Mouse (Mus musculus) forebrain, embryonic 16.5 days (tissue): ENCODE measurements around the gene Adamts12. TPM values are rescaled to one million over a fixed set of nuclear protein-coding genes. Genes with fewer than 3 reads are reported as not detected.
A peak's percentile ranks its signal among the peaks of the same experiment; 100 is the strongest.

Source experiments
- ATAC-seq: fragments of 200-750 bp; cut with Nextera tagmentation; 2 replicates; pipeline ENCODE4 v1.8.0; 2017; ENCODE audit warnings: mild to moderate bottlenecking, moderate library complexity
- H3K27ac ChIP-seq: fragments of 300-500 bp; sonication (generic); 2 replicates; pipeline ENCODE4 v1.5.1; 2014; ENCODE audit warnings: low read length, control low read depth
- H3K27me3 ChIP-seq: fragments of 300-500 bp; sonication (generic); replicated peaks from 2 replicates; pipeline ENCODE4 v1.6.1; 2014; ENCODE audit warnings: low read length; ENCODE audit not compliant: control insufficient read depth, insufficient read depth
- H3K36me3 ChIP-seq: fragments of 300-500 bp; sonication (generic); 2 replicates; pipeline ENCODE4 v1.6.1; 2014; ENCODE audit not compliant: control insufficient read depth, insufficient read depth
- H3K4me1 ChIP-seq: fragments of 300-500 bp; sonication (generic); replicated peaks from 2 replicates; pipeline ENCODE4 v1.6.1; 2014; ENCODE audit warnings: low read length; ENCODE audit not compliant: control insufficient read depth, insufficient read depth
- H3K4me2 ChIP-seq: fragments of 300-500 bp; sonication (generic); 2 replicates; pipeline ENCODE4 v1.6.1; 2014; ENCODE audit warnings: mild to moderate bottlenecking, low read length, control low read depth
- H3K4me3 ChIP-seq: fragments of 300-500 bp; sonication (generic); replicated peaks from 2 replicates; pipeline ENCODE4 v1.5.1; 2014; ENCODE audit warnings: mild to moderate bottlenecking, low read length, control low read depth
- H3K9ac ChIP-seq: fragments of 300-500 bp; sonication (generic); replicated peaks from 2 replicates; pipeline ENCODE4 v1.6.1; 2014; ENCODE audit warnings: low read depth, low read length, control low read depth
- H3K9me3 ChIP-seq: fragments of 300-500 bp; sonication (generic); 2 replicates; pipeline ENCODE4 v1.6.1; 2016; ENCODE audit warnings: low read length; ENCODE audit not compliant: control insufficient read depth
- WGBS: fragments of 180-500 bp; shearing (Covaris S2); extraction: QIAGEN DNeasy Blood & Tissue Kit; methylation state at CpG from one replicate; pipeline ENCODE4 v1.1.7; 2014; 5-methylcytosine and 5-hydroxymethylcytosine counted together
- polyA plus RNA-seq: library from polyadenylated mRNA; unstranded; fragments of >200 nt; fragmentation: Nextera tagmentation; extraction: Ambion mirVana; gene quantifications from 2 replicates; pipeline ENCODE4 v1.2.1, GENCODE M21; 2015

Adamts12 gene
- polyA plus RNA-seq, 1 experiment from 2014 or later = 0.84 TPM

GRCm38 (mm10) chr15:11038476-11038875, 26.1 kb upstream of the Adamts12 start:
- no peak for ATAC-seq
- no peaks in the 10 kb centered on the region for H3K9me3 ChIP-seq
- no peaks in the 10 kb centered on the region for H3K36me3 ChIP-seq
- H3K4me1 ChIP-seq = peaks cover 16% of the 10 kb centered on the region
- no peak overlapping the region for H3K27ac ChIP-seq
- 2% methylated on average over 12 of the region's 12 CpGs for WGBS
- no peak overlapping the region for H3K9ac ChIP-seq
- H3K4me2 ChIP-seq = no peak overlapping the region
- H3K27me3 ChIP-seq = peaks cover 38% of the 10 kb centered on the region
- H3K4me3 ChIP-seq = no peak overlapping the region

GRCm38 (mm10) chr15:11040067-11040466, 24.5 kb upstream of the Adamts12 start:
- Histone ChIP-seq H3K9me3 (no peaks in the 10 kb centered on the region), H3K27me3 (peaks cover 32% of the 10 kb centered on the region), H3K4me3 (no peak overlapping the region), H3K9ac (no peak overlapping the region), H3K36me3 (no peaks in the 10 kb centered on the region), H3K4me2 (no peak overlapping the region), H3K27ac (no peak overlapping the region), H3K4me1 (peaks cover 16% of the 10 kb centered on the region)
- WGBS = 72% methylated on average over 5 of the region's 5 CpGs
- no peak for ATAC-seq

GRCm38 (mm10) chr15:11041229-11041628, 23.4 kb upstream of the Adamts12 start:
- Histone ChIP-seq H3K36me3 (no peaks in the 10 kb centered on the region), H3K4me3 (no peak overlapping the region), H3K4me1 (peaks cover 13% of the 10 kb centered on the region), H3K4me2 (no peak overlapping the region), H3K27me3 (peaks cover 21% of the 10 kb centered on the region), H3K9ac (no peak overlapping the region), H3K9me3 (no peaks in the 10 kb centered on the region), H3K27ac (no peak overlapping the region)
- WGBS = 90% methylated on average over 2 of the region's 2 CpGs
- ATAC-seq = no peak

GRCm38 (mm10) chr15:11042828-11043227, 21.8 kb upstream of the Adamts12 start:
- 76% methylated on average over 5 of the region's 5 CpGs for WGBS
- Histone ChIP-seq H3K27me3 (peaks cover 5% of the 10 kb centered on the region), H3K36me3 (no peaks in the 10 kb centered on the region), H3K27ac (no peak overlapping the region), H3K4me1 (no peaks in the 10 kb centered on the region), H3K4me2 (no peak overlapping the region), H3K9ac (no peak overlapping the region), H3K4me3 (no peak overlapping the region), H3K9me3 (no peaks in the 10 kb centered on the region)
- no peak for ATAC-seq

GRCm38 (mm10) chr15:11053678-11054439, 10.7 kb upstream of the Adamts12 start:
- Histone ChIP-seq H3K27ac (no peak overlapping the region), H3K9ac (no peak overlapping the region), H3K36me3 (no peaks in the 10 kb centered on the region), H3K9me3 (no peaks in the 10 kb centered on the region), H3K27me3 (no peaks in the 10 kb centered on the region), H3K4me3 (no peak overlapping the region), H3K4me2 (no peak overlapping the region), H3K4me1 (no peaks in the 10 kb centered on the region)
- ATAC-seq = no peak
- WGBS = 69% methylated on average over 10 of the region's 10 CpGs

GRCm38 (mm10) chr15:11054440-11055080, 10.0 kb upstream of the Adamts12 start:
- H3K9ac ChIP-seq = no peak overlapping the region
- H3K4me1 ChIP-seq = no peaks in the 10 kb centered on the region
- H3K9me3 ChIP-seq = no peaks in the 10 kb centered on the region
- WGBS = 80% methylated on average over 7 of the region's 7 CpGs
- no peaks in the 10 kb centered on the region for H3K27me3 ChIP-seq
- ATAC-seq = no peak
- H3K4me3 ChIP-seq = no peak overlapping the region
- H3K27ac ChIP-seq = no peak overlapping the region
- no peak overlapping the region for H3K4me2 ChIP-seq
- H3K36me3 ChIP-seq = no peaks in the 10 kb centered on the region

- H3K36me3 ChIP-seq = no peaks in the 10 kb centered on the region
- no peak overlapping the region for H3K9ac ChIP-seq
- H3K4me3 ChIP-seq = no peak overlapping the region
- WGBS = 89% methylated on average over 1 of the region's 1 CpGs
- no peak overlapping the region for H3K27ac ChIP-seq
- H3K4me1 ChIP-seq = peaks cover 18% of the 10 kb centered on the region
- no peaks in the 10 kb centered on the region; the same call in 1 of the 2 replicates for H3K27me3 ChIP-seq
- ATAC-seq = no peak
- no peak overlapping the region for H3K4me2 ChIP-seq
- no peaks in the 10 kb centered on the region for H3K9me3 ChIP-seq
Observed at GRCm38 (mm10) chr15:11062903-11063302, 1.7 kb upstream of the Adamts12 start.

- Histone ChIP-seq H3K27ac (no peak overlapping the region), H3K4me1 (peaks cover 18% of the 10 kb centered on the region), H3K9ac (no peak overlapping the region), H3K4me3 (no peak overlapping the region), H3K27me3 (no peaks in the 10 kb centered on the region; the same call in 1 of the 2 replicates), H3K4me2 (no peak overlapping the region; the same call in 1 of the 2 replicates), H3K36me3 (no peaks in the 10 kb centered on the region), H3K9me3 (no peaks in the 10 kb centered on the region)
- 28% methylated on average over 2 of the region's 2 CpGs for WGBS
- no peak; the same call in 1 of the 2 replicates for ATAC-seq
Observed at GRCm38 (mm10) chr15:11064160-11064557, 431 bp upstream of the Adamts12 start.

- H3K4me2 ChIP-seq = peak overlapping the region; percentile 60
- WGBS = 7% methylated on average over 9 of the region's 9 CpGs
- no peaks in the 10 kb centered on the region; the same call in 1 of the 2 replicates for H3K27me3 ChIP-seq
- H3K27ac ChIP-seq = no peak overlapping the region
- H3K9me3 ChIP-seq = no peaks in the 10 kb centered on the region
- peak; percentile 14; the same call in 1 of the 2 replicates for ATAC-seq
- H3K9ac ChIP-seq = peak overlapping the region; percentile 42; the same call in 1 of the 2 replicates
- H3K4me1 ChIP-seq = peaks cover 18% of the 10 kb centered on the region
- H3K36me3 ChIP-seq = no peaks in the 10 kb centered on the region
- H3K4me3 ChIP-seq = peak overlapping the region; percentile 36
Observed at GRCm38 (mm10) chr15:11065528-11066171, 1.1 kb downstream of the Adamts12 start.
